Mouse (Mus musculus) CH12.LX (cell line): ENCODE measurements at regions not wholly inside any gene's neighbourhood (a gene's known extent, or its start where the extent isn't known, plus 50 kb on each side); places are given as distances from the start of the nearest gene placed in this dataset.

Experiments used
- DNase-seq: peaks from one replicate; pipeline ENCODE4 v3.0.0-alpha.2; 2013; ENCODE audit errors: extremely low read depth
- H3K27ac ChIP-seq: 2 replicates; pipeline ENCODE4 v1.5.1; 2012; ENCODE audit warnings: low read depth, mild to moderate bottlenecking, control low read depth, moderate library complexity; ENCODE audit not compliant: insufficient read depth
- H3K27me3 ChIP-seq: replicated peaks from 2 replicates; pipeline ENCODE3; 2012; ENCODE audit warnings: inconsistent platforms
- H3K36me3 ChIP-seq, 2 experiments: replicated peaks in 1 of 2; 2 replicates each; pipeline versions ENCODE3 to v1.6.1; 2012; ENCODE audit warnings: inconsistent platforms in 1 of 2, low read length in 1 of 2, mild to moderate bottlenecking in 1 of 2, mixed read lengths in 1 of 2, moderate library complexity in 1 of 2; ENCODE audit not compliant: control insufficient read depth in 1 of 2, insufficient read depth in 1 of 2
- H3K4me1 ChIP-seq, 2 experiments: 2 replicates each; pipeline ENCODE4 v1.6.1; 2012; ENCODE audit warnings: inconsistent platforms in 1 of 2, moderate library complexity in 1 of 2; ENCODE audit not compliant: insufficient read depth in 2 of 2, control insufficient read depth in 1 of 2
- H3K4me2 ChIP-seq: 2 replicates; pipeline ENCODE4 v1.6.1; 2012; ENCODE audit warnings: low read depth, mild to moderate bottlenecking, control low read depth; ENCODE audit not compliant: poor library complexity, insufficient read depth, severe bottlenecking
- H3K4me3 ChIP-seq, 3 experiments: fragments of 150-350 bp in 1 of 3; sonication (generic) in 1 of 3; replicated peaks in 1 of 3; 2 replicates each; pipeline versions ENCODE3 to v1.5.1; 2011 to 2012; ENCODE audit warnings: low read depth in 2 of 3, low read length in 2 of 3, mild to moderate bottlenecking in 2 of 3, moderate library complexity in 2 of 3, control low read depth in 1 of 3, improper control_type of control experiment in 1 of 3, inconsistent platforms in 1 of 3, mixed read lengths in 1 of 3; ENCODE audit not compliant: poor library complexity in 1 of 3
- H3K79me2 ChIP-seq: replicated peaks from 2 replicates; pipeline ENCODE4 v1.6.1; 2012; ENCODE audit warnings: mild to moderate bottlenecking, moderate library complexity; ENCODE audit not compliant: control insufficient read depth, poor library complexity, insufficient read depth, severe bottlenecking; ENCODE audit errors: extremely low read depth
- H3K9ac ChIP-seq: 2 replicates; pipeline ENCODE4 v1.6.1; 2012; ENCODE audit warnings: low read depth, mild to moderate bottlenecking, control low read depth, moderate library complexity; ENCODE audit not compliant: insufficient read depth
- H3K9me3 ChIP-seq: replicated peaks from 2 replicates; pipeline ENCODE3; 2012; ENCODE audit warnings: low read length, inconsistent platforms, mixed read lengths
- BHLHE40 ChIP-seq: IDR thresholded peaks from 2 replicates; pipeline ENCODE4 v1.6.1; 2011; ENCODE audit warnings: mild to moderate bottlenecking, low read depth, low read length, improper control_type of control experiment
- CHD1 ChIP-seq: IDR thresholded peaks from 2 replicates; pipeline ENCODE4 v1.6.1; 2012; ENCODE audit warnings: low read depth, low read length, improper control_type of control experiment, inconsistent platforms
- CHD2 ChIP-seq: IDR thresholded peaks from 2 replicates; pipeline ENCODE4 v1.6.1; 2011; ENCODE audit warnings: low read length, improper control_type of control experiment
- CTCF ChIP-seq, 2 experiments: IDR thresholded peaks in 1 of 2; conservative IDR thresholded peaks in 1 of 2; 2 replicates each; pipeline ENCODE4 v1.5.1; 2011 to 2012; ENCODE audit warnings: low read depth in 2 of 2, low read length in 2 of 2, improper control_type of control experiment in 1 of 2, inconsistent platforms in 1 of 2, mild to moderate bottlenecking in 1 of 2, moderate library complexity in 1 of 2
- EP300 ChIP-seq: IDR thresholded peaks from 2 replicates; pipeline ENCODE4 v1.6.1; 2011; ENCODE audit warnings: low read length, improper control_type of control experiment
- ETS1 ChIP-seq: conservative IDR thresholded peaks from 2 replicates; pipeline ENCODE4 v1.6.1; 2012; ENCODE audit warnings: low read depth, mild to moderate bottlenecking, inconsistent platforms, low read length, improper control_type of control experiment, moderate library complexity
- HCFC1 ChIP-seq: IDR thresholded peaks from 2 replicates; pipeline ENCODE4 v1.6.1; 2012; ENCODE audit warnings: low read depth, mild to moderate bottlenecking, inconsistent platforms, low read length, improper control_type of control experiment
- IRF4 ChIP-seq: IDR thresholded peaks from 2 replicates; pipeline ENCODE4 v1.6.1; 2014; ENCODE audit warnings: low read depth, mild to moderate bottlenecking, inconsistent platforms, low read length, improper control_type of control experiment
- JUND ChIP-seq: conservative IDR thresholded peaks from 2 replicates; pipeline ENCODE4 v1.6.1; 2011; ENCODE audit warnings: low read depth, low read length, improper control_type of control experiment
- KAT2A ChIP-seq: IDR thresholded peaks from 2 replicates; pipeline ENCODE4 v1.6.1; 2012; ENCODE audit warnings: low read length, improper control_type of control experiment, inconsistent platforms; ENCODE audit not compliant: insufficient replicate concordance
- MAFK ChIP-seq: IDR thresholded peaks from 2 replicates; pipeline ENCODE4 v1.6.1; 2011; ENCODE audit warnings: low read length, improper control_type of control experiment; ENCODE audit not compliant: insufficient replicate concordance
- MEF2A ChIP-seq: IDR thresholded peaks from 2 replicates; pipeline ENCODE4 v1.6.1; 2014; ENCODE audit warnings: low read depth, mild to moderate bottlenecking, inconsistent platforms, low read length, improper control_type of control experiment, borderline replicate concordance
- MXI1 ChIP-seq: IDR thresholded peaks from 2 replicates; pipeline ENCODE4 v1.6.1; 2011; ENCODE audit warnings: mild to moderate bottlenecking, low read depth, low read length, improper control_type of control experiment
- MYC ChIP-seq: IDR thresholded peaks from 2 replicates; pipeline ENCODE4 v1.6.1; 2011; ENCODE audit warnings: low read depth, mild to moderate bottlenecking, improper control_type of control experiment, low read length
- NELFE ChIP-seq: IDR thresholded peaks from 2 replicates; pipeline ENCODE4 v1.6.1; 2011; ENCODE audit warnings: low read depth, low read length, improper control_type of control experiment
- NRF1 ChIP-seq: IDR thresholded peaks from 2 replicates; pipeline ENCODE4 v1.6.1; 2014; ENCODE audit warnings: low read depth, mild to moderate bottlenecking, inconsistent platforms, low read length, improper control_type of control experiment, moderate library complexity
- PAX5 ChIP-seq: IDR thresholded peaks from 2 replicates; pipeline ENCODE4 v1.6.1; 2012; ENCODE audit warnings: low read length, inconsistent platforms, mixed read lengths
- POLR2A ChIP-seq: IDR thresholded peaks from 2 replicates; pipeline ENCODE4 v1.6.1; 2011; ENCODE audit warnings: low read depth, mild to moderate bottlenecking, improper control_type of control experiment, low read length
- POLR2AphosphoS2 ChIP-seq: IDR thresholded peaks from 2 replicates; pipeline ENCODE4 v1.6.1; 2011; ENCODE audit warnings: low read depth, low read length, improper control_type of control experiment
- RAD21 ChIP-seq: IDR thresholded peaks from 2 replicates; pipeline ENCODE4 v1.6.1; 2011; ENCODE audit warnings: low read depth, mild to moderate bottlenecking, low read length, improper control_type of control experiment, moderate library complexity
- RCOR1 ChIP-seq: conservative IDR thresholded peaks from 2 replicates; pipeline ENCODE4 v1.6.1; 2012; ENCODE audit warnings: low read depth, mild to moderate bottlenecking, inconsistent platforms, low read length, improper control_type of control experiment
- SMC3 ChIP-seq: IDR thresholded peaks from 2 replicates; pipeline ENCODE4 v1.6.1; 2011; ENCODE audit warnings: low read depth, low read length, improper control_type of control experiment
- TBP ChIP-seq: conservative IDR thresholded peaks from 2 replicates; pipeline ENCODE4 v1.6.1; 2011; ENCODE audit warnings: low read depth, low read length, improper control_type of control experiment
- USF1 ChIP-seq: IDR thresholded peaks from 2 replicates; pipeline ENCODE4 v1.6.1; 2014; ENCODE audit warnings: low read depth, mild to moderate bottlenecking, inconsistent platforms, low read length, improper control_type of control experiment
- USF2 ChIP-seq: conservative IDR thresholded peaks from 2 replicates; pipeline ENCODE4 v1.6.1; 2011; ENCODE audit warnings: low read depth, low read length, improper control_type of control experiment
- ZC3H11A ChIP-seq: IDR thresholded peaks from 2 replicates; pipeline ENCODE4 v1.6.1; 2012; ENCODE audit warnings: low read depth, mild to moderate bottlenecking, inconsistent platforms, low read length, improper control_type of control experiment
- ZKSCAN1 ChIP-seq: IDR thresholded peaks from 2 replicates; pipeline ENCODE4 v1.6.1; 2012; ENCODE audit warnings: low read depth, inconsistent platforms, low read length, improper control_type of control experiment, borderline replicate concordance
- ZMIZ1 ChIP-seq: IDR thresholded peaks from 2 replicates; pipeline ENCODE4 v1.6.1; 2012; ENCODE audit warnings: low read depth, mild to moderate bottlenecking, inconsistent platforms, low read length, improper control_type of control experiment
- ZNF384 ChIP-seq: IDR thresholded peaks from 2 replicates; pipeline ENCODE4 v1.6.1; 2012; ENCODE audit warnings: low read depth, low read length, improper control_type of control experiment, inconsistent platforms
- dilution Hi-C: fragments of 300-500 bp; cut with MboI; formaldehyde crosslinking; loops from 2 replicates; pipeline ENCODE4 v1.14.3; 2020; ENCODE audit warnings: low sequenced_read_pairs; ENCODE audit not compliant: extremely low pct_unique_long_range_greater_than_20kb, extremely low pct_ligation_motif_present
- in situ Hi-C: fragments of 300-500 bp; cut with MboI; formaldehyde crosslinking; loops from 3 replicates; pipeline ENCODE4 v1.14.3; 2019; ENCODE audit warnings: low sequenced_read_pairs, low pct_ligation_motif_present, low pct_unique_long_range_greater_than_20kb, mixed read lengths

DNA sequence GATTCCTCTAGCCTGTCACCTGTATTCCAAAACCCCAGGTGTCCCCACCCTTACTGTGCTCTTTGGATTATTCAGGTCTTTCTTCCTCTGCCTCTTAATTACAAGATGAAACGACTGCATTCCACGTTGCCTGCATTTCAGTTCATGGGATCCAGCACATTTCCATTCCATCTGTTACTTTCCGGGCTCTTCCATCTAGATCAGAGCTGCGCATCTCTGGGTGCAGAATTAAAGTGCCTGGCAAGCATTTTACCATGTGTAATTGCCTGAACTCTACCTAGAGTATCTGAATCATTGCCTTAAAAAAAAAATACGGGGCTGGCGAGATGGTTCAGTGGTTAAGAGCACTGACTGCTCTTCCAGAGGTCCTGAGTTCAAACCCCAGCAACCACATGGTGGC, 90.0 kb downstream of the D16Ertd472e start:
- in situ Hi-C loops, result loop anchor here (10.0 kb wide), 1 partner anchor 138 kb away; no protein-coding TSS in a partner anchor
- H3K27me3 ChIP-seq, result no peaks in the 10 kb centered on the region
- TF ChIP-seq ZMIZ1 (no peak), RCOR1 (no peak), CHD2 (no peak), NRF1 (no peak), POLR2AphosphoS2 (no peak), CTCF (conservative IDR thresholded peaks at IDR 0.05 in 1 of 2, IDR thresholded peaks at IDR 0.05 in 1 of 2; ENCODE audit: low read depth in 2 of 2, low read length in 2 of 2) (no peak), POLR2A (no peak), ZKSCAN1 (no peak), USF1 (no peak), PAX5 (no peak), KAT2A (no peak), HCFC1 (no peak), ETS1 (no peak), EP300 (no peak), RAD21 (no peak), MXI1 (no peak), MAFK (no peak), IRF4 (no peak), ZC3H11A (no peak)
- no peaks in the 10 kb centered on the region for H3K79me2 ChIP-seq
- H3K36me3 ChIP-seq, result no peaks in the 10 kb centered on the region
- no peak overlapping the region for H3K4me2 ChIP-seq
- no peak overlapping the region for H3K4me3 ChIP-seq
- H3K27ac ChIP-seq, result no peak overlapping the region
- peaks cover under 1% of the 10 kb centered on the region for H3K9me3 ChIP-seq
- peaks cover 0 to 24% of the 10 kb centered on the region in 2 experiments; a peak in 2 of 4 replicates for H3K4me1 ChIP-seq
- H3K9ac ChIP-seq, result no peak overlapping the region
- no peak for DNase-seq
- dilution Hi-C loops, result no loop called here

DNA sequence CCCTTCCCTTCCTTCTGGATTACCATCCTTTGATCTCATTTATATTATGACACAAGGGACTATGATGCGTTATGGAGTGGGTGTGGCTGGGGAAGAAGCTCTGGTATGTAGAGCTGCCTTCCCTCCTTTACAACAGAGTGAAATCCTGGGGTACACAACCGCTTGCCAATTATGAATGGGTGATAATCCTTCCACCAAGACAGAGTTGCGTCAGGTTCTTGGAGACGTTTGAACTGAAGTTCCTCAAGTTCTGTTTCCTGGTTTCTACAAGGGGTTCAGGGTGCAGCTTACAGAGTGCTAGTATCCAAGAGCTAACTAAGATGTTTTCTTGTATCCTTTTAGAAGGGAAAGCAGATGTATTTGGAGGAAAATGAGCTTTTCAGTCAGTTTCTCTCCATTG, 92.2 kb downstream of the D16Ertd472e start:
- Histone ChIP-seq H3K36me3 (no peaks in the 10 kb centered on the region), H3K79me2 (no peaks in the 10 kb centered on the region), H3K4me3 (no peak overlapping the region), H3K4me2 (no peak overlapping the region), H3K9me3 (no peaks in the 10 kb centered on the region), H3K27ac (no peak overlapping the region), H3K4me1 (peaks cover 0 to 7% of the 10 kb centered on the region in 2 experiments; a peak in 2 of 4 replicates), H3K9ac (no peak overlapping the region), H3K27me3 (no peaks in the 10 kb centered on the region)
- in situ Hi-C loops, result loop anchor here (10.0 kb wide), 1 partner anchor 140 kb away; no protein-coding TSS in a partner anchor
- dilution Hi-C loops, result no loop called here
- no peak for DNase-seq
- TF ChIP-seq CHD1 (no peak), BHLHE40 (no peak), USF1 (no peak), POLR2AphosphoS2 (no peak), JUND (no peak), TBP (no peak), NRF1 (no peak), POLR2A (no peak), EP300 (no peak), MXI1 (no peak), MEF2A (no peak), ZNF384 (no peak), USF2 (no peak), PAX5 (no peak), RAD21 (no peak), SMC3 (no peak), MYC (no peak), NELFE (no peak)
